Mouse (Mus musculus): ENCODE data around the gene Fgr. TPM values are rescaled to one million over a fixed set of nuclear protein-coding genes. Genes with fewer than 3 reads are reported as not detected.

The Fgr gene
- total RNA-seq, 2 experiments from 2014 or later = 0.47 to 0.78 TPM

- no peak for DNase-seq (ENCODE audit: low spot score in 2 of 2)
Measured at GRCm38 (mm10) chr4:133014896-133015709, 41.2 kb downstream of the Fgr start.

DNA sequence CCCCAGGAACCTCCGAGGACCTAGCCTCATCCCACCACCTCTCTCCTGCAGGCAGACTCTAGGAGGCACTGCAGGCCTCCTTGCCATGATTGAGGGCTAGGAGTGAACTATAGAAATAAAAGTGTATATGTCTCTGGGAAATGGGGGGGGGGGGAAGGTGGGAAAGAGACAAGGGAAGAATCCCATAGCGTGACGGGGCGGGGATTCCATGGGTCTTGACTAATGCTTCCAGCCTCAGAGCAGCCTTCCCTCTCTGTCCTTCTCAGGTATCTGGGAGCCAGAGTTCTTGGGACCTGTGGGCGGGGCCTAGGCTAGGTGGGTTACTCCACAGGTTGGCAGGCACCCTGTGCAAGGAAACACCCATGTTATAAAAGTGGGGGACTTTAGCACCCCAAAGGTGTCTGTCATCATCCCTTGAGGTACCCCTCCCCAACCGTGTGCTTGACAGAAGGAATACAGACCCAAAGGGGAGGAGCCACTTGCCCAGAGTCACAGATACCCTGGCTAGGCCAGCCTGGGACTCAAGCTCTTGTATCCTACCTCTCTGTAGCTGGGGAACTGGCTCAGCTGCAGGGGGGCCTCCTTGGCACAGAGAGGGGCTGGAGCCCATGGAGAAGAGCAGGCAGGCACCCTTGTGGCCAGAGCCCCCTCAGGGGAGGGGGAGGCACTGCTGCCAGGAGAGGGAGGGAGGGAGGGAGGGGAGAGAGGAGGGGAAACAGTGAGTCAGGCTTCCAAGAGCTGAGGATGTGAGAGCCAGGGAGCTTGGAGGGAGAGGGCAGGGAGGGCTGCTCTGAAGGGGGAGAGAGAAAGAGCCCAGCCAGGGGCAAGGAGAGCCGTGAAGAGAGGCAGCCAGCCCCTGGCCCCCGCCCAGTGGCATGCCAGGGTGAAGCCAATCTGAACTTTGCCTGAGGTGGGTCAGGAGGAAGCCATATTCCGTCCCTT, 42.1 kb downstream of the Fgr start:
- no peak for DNase-seq (ENCODE audit: low spot score in 2 of 2)

DNA sequence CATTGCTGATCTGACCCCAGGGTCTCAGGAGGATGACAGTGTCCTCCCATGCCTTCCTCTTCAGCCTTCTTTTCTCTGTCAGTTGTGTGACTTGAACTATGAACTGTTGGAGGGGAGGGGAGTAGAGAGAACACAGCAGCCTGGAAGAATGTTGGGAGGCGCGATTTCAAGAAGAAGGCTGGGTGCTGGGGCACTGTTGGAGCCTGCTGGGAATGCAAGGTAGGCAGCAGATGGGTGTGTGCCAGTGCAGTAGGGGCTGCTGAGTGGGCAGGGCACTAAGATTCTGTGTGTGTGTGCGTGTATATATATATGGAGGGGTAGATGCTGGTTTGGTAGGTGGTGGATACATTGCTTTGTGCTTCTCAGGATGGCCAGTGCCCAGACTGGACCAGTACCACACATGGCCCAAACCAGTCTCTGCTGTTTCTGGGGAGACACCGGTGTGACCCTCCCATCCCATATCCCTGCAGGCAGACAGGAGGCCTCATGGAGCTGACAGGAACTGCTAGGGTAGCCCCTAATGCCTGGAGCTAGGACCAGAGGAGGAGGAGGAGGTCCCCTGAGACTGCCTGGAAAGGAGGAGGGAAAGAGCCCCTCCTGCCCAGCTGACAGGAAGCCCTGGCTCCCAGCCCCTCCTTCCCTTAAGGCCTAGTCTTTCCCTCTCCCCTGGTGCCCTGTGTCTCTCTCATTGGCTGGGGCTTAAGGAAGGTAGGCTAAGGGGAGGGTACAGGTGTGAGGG, 43.0 kb downstream of the Fgr start:
- no peak for DNase-seq (ENCODE audit: low spot score in 2 of 2)

DNA sequence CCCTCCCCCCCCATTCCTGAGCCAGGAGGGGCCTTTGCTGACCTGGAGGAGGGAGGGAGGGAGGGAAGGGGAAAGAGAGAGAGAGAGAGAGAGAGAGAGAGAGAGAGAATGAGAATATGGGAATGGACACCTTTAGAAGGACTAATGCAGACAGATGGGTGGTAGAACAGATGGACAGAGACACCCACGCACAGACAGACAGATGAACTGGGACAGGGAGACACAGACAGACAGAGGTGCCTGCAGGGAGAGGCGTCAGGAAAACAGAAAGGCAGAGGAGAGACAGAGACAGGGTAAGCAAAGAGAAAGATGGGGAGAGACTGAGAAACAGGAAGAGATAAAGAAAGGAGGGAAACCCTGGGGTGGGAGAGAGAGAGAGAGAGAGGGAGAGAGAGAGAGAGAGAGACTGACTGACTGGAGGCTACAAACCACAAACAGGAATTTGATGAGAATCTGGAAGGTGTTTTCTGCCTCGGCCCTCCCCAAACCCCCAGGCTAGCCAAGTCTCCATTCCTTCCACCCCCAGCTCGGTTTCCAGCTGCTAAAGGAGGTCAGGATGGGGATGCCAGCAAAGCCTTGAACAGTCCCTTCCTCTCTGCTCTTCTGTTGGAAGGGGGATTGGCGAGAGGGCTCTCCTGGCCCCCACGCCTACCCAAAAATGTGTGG, 43.8 kb downstream of the Fgr start:
- DNase-seq (ENCODE audit: low spot score in 2 of 2) = no peak

DNA sequence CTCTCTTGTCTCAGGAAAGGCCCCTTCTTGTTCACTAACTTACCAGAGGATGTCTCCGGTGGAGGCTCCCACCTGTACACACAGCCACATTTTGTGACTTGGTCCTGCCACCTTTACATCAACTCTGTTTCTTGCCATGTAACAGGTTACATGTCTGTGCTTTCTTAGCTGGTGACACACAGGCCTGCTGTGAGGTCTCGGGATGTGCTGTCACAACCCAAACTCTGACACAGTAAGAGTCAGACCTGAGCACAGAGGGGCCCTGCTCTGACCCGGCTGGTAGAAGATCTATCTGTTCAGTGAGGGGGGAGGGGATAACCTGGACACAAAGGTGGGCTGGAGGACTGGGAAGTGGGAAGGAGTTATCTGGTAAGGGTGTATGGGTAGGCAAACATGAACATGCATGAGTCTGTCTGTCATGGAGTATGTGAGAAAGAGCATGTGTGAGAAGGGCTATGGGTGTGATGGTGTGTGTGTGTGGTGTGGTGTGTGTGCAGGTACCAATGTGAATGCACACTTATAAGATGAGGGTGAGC, 44.4 kb downstream of the Fgr start:
- no peak for DNase-seq (ENCODE audit: low spot score in 2 of 2)

- no peak for DNase-seq (ENCODE audit: low spot score in 2 of 2)
Measured at GRCm38 (mm10) chr4:133020721-133021120, 46.8 kb downstream of the Fgr start.

GRCm38 (mm10) chr4:133021181-133021671, 47.3 kb downstream of the Fgr start:
- no peak for DNase-seq (ENCODE audit: low spot score in 2 of 2)

DNA sequence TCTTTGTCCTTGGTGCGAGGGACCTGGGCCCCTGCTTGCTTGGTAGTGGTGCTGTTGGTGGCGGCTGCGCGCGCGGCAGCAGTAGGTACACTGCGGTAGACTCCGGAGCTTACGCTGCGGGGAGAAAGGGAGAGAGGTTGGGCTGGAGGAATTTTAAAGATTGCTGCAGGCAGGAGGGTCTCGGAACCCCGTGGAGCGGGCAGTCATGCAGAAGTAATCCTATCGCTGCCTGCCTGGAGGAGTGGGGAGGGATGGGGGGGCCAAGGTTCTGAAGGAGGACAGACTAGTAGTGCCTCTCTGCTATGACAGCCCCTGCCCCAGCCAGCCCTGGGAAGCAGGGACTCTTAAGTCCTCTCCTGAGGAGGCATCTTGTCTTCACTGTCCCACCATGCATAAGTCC, 48.3 kb downstream of the Fgr start:
- no peak for DNase-seq (ENCODE audit: low spot score in 2 of 2)

DNA sequence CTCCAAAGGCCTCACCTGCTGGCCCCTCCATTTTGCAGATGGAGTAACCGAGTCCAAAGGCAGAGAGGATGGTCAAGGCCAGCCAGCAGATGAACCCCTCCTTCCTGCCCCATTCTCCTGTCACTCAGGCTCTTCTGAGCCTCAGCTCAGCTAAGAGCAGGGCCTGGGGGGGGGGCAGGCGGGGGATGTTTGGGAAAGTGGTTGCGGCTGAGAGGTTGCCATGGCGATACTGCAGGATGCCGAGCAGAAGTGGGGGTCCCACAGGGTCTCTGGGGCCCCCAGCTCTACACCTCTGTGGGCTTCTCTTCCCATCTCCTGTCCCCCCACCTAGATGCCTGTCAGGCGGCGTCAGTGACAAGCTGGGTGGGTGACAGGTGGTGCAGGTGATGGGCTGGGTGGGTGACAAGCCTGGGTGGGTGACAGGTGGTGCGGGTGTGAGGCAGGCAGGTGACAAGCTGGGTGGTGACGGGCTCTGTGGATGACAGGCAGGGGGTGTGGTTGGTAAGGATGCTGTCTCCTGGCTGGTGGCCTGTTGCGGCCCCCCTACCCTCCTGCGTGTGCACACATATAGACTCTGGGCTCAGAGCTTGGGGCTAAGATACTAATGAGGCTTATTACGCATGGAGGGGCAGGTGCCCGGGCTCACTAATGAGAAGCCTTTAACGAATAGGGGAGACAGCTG, 49.2 kb downstream of the Fgr start:
- DNase-seq (ENCODE audit: low spot score in 2 of 2) = no peak

- DNase-seq (ENCODE audit: low spot score in 2 of 2) = no peak
Measured at GRCm38 (mm10) chr4:133023636-133024035, 49.7 kb downstream of the Fgr start.

- no peak for DNase-seq (ENCODE audit: low spot score in 2 of 2)
Measured at GRCm38 (mm10) chr4:133024404-133024803, 50.5 kb downstream of the Fgr start.

DNA sequence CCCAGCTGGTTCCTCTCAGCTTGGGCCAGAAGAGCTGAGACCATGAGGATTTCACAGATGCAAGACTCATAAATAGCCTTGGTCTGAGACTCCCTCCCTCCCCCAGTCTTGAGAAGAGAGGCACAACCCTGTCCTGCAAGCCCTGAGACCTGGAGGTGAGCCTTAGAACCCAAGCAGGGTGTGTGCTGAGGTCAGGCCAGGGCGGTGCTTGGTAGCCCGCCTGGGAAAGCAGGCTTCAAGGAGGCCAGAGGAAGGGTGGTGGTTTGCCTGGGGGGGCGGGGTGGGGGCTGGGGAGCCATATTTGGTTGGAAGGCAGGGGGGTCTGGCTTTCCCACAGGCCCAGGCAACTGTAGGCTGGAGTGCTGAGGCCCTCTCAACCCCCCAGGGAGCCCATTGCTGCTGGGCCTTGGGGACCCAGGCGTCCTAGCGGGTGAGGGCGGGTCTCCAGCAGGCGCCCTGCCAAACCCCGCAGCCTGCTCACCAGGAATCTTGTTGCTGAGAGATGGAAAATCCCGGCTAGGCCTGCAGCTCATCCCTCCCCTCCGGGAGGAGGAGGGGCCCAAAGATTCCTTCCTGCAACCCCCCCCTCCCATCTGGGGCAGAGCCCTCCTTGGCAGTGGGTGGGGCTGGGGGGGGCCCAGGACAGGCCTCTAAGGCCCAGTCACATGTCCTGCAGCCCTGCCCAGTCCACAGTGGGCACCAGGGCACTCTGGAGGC, 51.2 kb downstream of the Fgr start:
- DNase-seq (ENCODE audit: low spot score in 2 of 2) = peak; percentile 50 to 68

- DNase-seq (ENCODE audit: low spot score in 2 of 2) = no peak
Measured at GRCm38 (mm10) chr4:133026272-133026671, 52.4 kb downstream of the Fgr start.

DNA sequence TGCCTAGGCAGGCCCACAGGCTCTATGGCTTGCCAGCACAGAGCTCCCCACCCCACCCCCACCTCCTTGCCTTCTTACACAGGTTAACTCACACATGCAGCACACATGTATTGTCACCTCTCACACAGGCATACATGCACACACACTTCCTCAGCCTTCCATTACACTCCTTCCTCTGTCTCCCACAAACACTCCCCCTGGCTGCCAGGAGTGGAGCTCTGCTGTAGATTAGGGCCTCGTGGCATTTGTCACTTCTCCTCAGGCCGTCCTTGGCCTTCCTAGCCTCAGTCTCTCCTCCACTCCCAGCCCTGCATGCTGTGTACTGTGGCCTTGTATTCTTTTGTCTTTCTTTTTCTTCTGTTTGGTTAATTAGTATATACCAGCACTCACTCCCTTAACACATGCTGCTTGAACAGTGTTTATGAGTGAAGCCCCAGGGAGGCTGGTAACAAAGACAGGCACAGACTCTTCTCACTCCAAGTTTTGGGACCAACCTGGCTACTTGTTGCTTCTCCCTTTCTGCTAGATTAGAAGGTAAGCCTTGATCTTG, 53.0 kb downstream of the Fgr start:
- no peak for DNase-seq (ENCODE audit: low spot score in 2 of 2)

- DNase-seq (ENCODE audit: low spot score in 2 of 2) = no peak
Measured at GRCm38 (mm10) chr4:133027721-133028120, 53.8 kb downstream of the Fgr start.

GRCm38 (mm10) chr4:133028193-133028592, 54.3 kb downstream of the Fgr start:
- no peak for DNase-seq (ENCODE audit: low spot score in 2 of 2)

DNA sequence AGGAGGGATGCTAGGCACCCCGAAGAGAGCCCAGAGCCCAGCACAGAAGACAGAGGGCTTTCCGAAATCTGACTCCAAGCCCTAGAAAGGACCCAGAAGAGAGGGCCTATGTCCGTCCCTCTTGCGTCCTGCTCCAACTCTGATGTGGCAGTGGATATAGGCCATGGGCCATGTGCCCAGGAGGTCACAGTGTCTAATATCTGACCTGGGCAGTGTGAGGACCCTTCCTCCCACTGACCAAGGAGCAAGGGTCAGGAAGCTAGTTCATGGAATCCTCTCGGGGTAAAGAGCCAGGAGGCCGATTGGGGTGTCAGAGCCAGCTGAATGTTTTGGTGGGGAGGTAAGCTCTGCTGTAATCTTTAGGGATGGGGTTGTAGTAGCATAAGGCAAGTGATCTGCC, 55.0 kb downstream of the Fgr start:
- no peak for DNase-seq (ENCODE audit: low spot score in 2 of 2)

GRCm38 (mm10) chr4:133032410-133033095, 58.7 kb downstream of the Fgr start:
- no peak for DNase-seq (ENCODE audit: low spot score in 2 of 2)
